Mouse (Mus musculus) embryonic fibroblast, embryonic 13.5 days (primary cell): ENCODE data around the gene Zfp462.

Experiments
- CTCF ChIP-seq: IDR thresholded peaks from 2 replicates; pipeline ENCODE4 v1.5.1; 2011; ENCODE audit warnings: mild to moderate bottlenecking, control low read depth, low read length, moderate library complexity, borderline replicate concordance; ENCODE audit not compliant: insufficient read depth
- POLR2A ChIP-seq: IDR thresholded peaks from 2 replicates; pipeline ENCODE4 v1.6.1; 2011; ENCODE audit warnings: low read depth, mild to moderate bottlenecking, control low read depth, low read length, moderate library complexity

DNA sequence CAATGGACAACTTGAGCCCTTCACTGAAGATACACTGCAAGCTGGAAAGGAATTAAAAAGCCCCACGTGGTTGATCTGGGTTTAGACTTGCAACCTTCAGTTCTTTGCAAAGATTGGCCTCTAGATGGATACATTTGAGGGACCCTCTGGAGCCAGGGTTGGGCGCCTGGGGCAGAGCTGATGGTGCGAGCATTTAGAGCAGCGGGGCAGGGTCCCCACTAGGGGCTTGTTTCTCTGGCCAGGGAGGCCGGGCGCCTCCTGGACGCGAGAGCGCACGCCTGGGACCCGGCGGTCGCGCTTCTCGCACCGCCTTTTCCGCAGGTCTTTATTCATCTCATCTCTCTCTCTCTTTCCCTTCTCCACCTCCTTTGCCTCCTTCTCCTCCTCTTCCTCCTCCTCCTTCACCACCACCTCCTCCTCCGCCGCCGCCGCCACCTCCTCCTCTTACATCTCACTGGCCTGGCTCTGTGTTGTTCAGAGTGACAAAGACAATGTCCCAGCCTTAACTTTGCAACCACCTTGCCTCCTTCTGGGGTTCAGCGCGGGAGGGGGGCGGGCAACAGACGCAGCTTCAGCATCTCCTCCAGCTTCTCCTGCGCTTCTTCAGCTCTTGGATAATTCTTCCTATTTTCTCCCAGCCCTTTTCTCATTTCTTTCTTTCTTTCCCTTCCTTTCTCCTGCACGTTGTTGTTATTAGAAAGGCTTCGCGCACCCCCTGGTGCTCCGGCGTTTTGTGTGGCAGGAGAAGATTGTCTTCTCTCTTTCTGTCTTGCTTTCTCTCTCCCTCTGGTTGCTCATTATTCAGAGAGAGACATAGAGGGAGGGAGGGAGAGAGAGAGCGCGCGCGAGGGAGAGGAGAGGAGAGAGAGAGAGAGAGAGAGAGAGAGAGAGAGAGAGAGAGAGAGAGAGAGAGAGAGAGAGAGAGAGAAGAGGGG lies 2.5 kb downstream of the Zfp462 start:
- peak; percentile 19; the same call in 1 of the 2 replicates for TF ChIP-seq CTCF
- no peak; the same call in 1 of the 2 replicates for TF ChIP-seq POLR2A
